ENCODE assay signal across 31 mouse cellular contexts in the genomic region with DNA sequence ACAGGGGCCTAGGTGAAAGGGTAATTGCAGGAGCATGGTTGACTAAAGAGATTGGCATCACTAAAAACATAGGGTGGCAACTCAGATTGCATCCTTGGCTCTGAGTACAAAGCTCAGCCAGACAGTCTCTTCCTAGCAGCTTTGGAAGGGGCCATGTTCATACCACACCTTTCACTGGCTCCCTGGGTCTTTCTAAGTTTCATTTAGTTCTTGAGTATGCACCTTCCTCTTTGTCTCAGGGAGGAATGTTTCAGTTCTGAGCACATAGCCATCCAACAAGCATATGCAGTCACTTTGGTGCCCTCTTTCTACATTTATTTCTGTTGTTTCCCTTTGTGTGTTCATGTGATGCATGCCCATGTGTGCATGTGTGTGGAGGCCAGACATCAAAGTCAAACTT.
"Had no signal": no experiment of that assay in that cellular context is flagged by ENCODE, and none has a peak within 500 bp of the region (broad histone marks: within the 10 kb centered on the region; RNA-seq: fewer than 3 reads in every experiment).

No protein-coding gene starts in this region.

- ATAC-seq: liver, embryonic 12.5 days; liver, postnatal 0 days; midbrain, embryonic 13.5 days; midbrain, embryonic 15.5 days; midbrain, embryonic 16.5 days had no signal

- H3K4me1 ChIP-seq: limb, embryonic 12.5 days; limb, embryonic 15.5 days; lung, embryonic 15.5 days; megakaryocyte, embryonic 14.5 days; midbrain, embryonic 10.5 days; midbrain, embryonic 12.5 days; neural tube, embryonic 12.5 days had no signal

- H3K4me2 ChIP-seq: limb, embryonic 12.5 days; limb, embryonic 13.5 days; limb, embryonic 15.5 days; liver, embryonic 11.5 days; liver, embryonic 12.5 days; liver, embryonic 13.5 days; liver, embryonic 15.5 days; lung, embryonic 14.5 days; lung, embryonic 15.5 days; midbrain, embryonic 12.5 days; midbrain, embryonic 13.5 days; midbrain, embryonic 15.5 days; neural tube, embryonic 12.5 days had no signal

- DNase-seq: left cerebral cortex, postnatal 4 days; liver; liver, embryonic 13.5 days; liver, postnatal 0 days; lung, adult 18-20 months; lung, adult 2 months; lung, embryonic 14.5 days; lung, postnatal 10 days; lung, postnatal 14 days; lung, postnatal 36 days; lung, postnatal 4 days; midbrain, embryonic 14.5 days had no signal

- H3K27me3 ChIP-seq: limb, embryonic 12.5 days; limb, embryonic 13.5 days; limb, embryonic 15.5 days; liver, embryonic 12.5 days; liver, embryonic 13.5 days; liver, embryonic 15.5 days; lung, embryonic 15.5 days; megakaryocyte, embryonic 14.5 days; midbrain, embryonic 12.5 days; midbrain, embryonic 13.5 days; midbrain, embryonic 15.5 days; neural tube, embryonic 12.5 days had no signal

- H3K9me3 ChIP-seq: limb, embryonic 10.5 days; limb, embryonic 12.5 days; limb, embryonic 13.5 days; limb, embryonic 15.5 days; liver, embryonic 12.5 days; liver, embryonic 13.5 days; liver, embryonic 15.5 days; lung, embryonic 15.5 days; midbrain, embryonic 10.5 days; midbrain, embryonic 12.5 days; midbrain, embryonic 13.5 days; midbrain, embryonic 15.5 days; neural tube, embryonic 12.5 days had no signal

- H3K36me3 ChIP-seq: liver, embryonic 12.5 days; liver, embryonic 13.5 days; liver, embryonic 15.5 days; lung, embryonic 15.5 days; midbrain, embryonic 12.5 days; midbrain, embryonic 13.5 days; midbrain, embryonic 15.5 days; neural tube, embryonic 12.5 days had no signal

- H3K27ac ChIP-seq: left cerebral cortex, adult 2 months; limb, embryonic 10.5 days; limb, embryonic 12.5 days; limb, embryonic 13.5 days; limb, embryonic 15.5 days; liver, embryonic 12.5 days; liver, embryonic 13.5 days; liver, embryonic 14.5 days; liver, embryonic 15.5 days; lung, embryonic 15.5 days; macrophage; midbrain, embryonic 10.5 days; midbrain, embryonic 12.5 days; midbrain, embryonic 13.5 days; midbrain, embryonic 15.5 days; neural tube, embryonic 12.5 days had no signal

- H3K4me3 ChIP-seq: left cerebral cortex, adult 2 months; limb, embryonic 10.5 days; limb, embryonic 12.5 days; limb, embryonic 13.5 days; limb, embryonic 15.5 days; liver, embryonic 12.5 days; liver, embryonic 13.5 days; liver, embryonic 15.5 days; lung, embryonic 15.5 days; megakaryocyte, embryonic 14.5 days; midbrain, embryonic 10.5 days; midbrain, embryonic 12.5 days; midbrain, embryonic 13.5 days; midbrain, embryonic 15.5 days; myocyte; neural tube, embryonic 12.5 days had no signal

- H3K9ac ChIP-seq: limb, embryonic 12.5 days; limb, embryonic 13.5 days; limb, embryonic 15.5 days; liver, embryonic 12.5 days; liver, embryonic 13.5 days; liver, embryonic 14.5 days; liver, embryonic 15.5 days; liver, postnatal 0 days; lung, embryonic 14.5 days; lung, embryonic 15.5 days; midbrain, embryonic 12.5 days; midbrain, embryonic 13.5 days; midbrain, embryonic 15.5 days; neural tube, embryonic 12.5 days had no signal
